Mouse (Mus musculus): ENCODE results near the gene Tbk1.

DNA sequence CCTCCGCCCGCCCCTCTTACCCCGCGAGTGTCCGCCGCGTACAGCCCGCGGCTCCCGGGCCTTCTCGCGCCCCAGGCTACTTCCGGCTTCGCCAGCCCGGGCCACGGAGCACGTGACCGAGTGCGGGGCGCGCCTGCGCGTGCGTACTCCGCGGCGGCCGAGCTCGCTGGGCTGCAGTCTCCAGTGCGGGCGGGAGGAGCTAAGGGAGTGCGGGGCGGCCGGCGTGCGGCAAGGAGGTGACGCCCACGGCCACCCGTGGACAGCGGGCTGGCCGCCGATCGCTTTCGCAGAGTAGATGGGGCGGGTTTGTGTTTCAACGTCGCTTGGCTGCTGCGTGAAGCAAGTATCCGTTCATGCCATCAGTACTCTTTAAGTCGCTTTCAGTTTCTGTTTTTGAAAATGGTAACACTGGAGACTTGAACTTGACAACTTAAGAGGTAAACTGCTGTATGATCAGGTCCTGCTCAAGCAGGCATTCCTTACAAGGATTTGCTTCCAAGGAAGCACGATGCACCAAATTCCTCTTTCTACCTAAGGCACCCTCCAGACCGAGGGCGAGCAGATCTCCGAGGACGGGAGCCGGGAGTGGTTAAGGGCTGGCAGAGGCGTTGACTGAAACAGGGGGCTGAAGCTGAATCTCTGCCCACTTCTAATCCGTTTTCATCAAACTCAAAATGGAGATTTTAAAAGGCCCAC lies at the start of gene Tbk1:
- TF ChIP-seq CTCF (IDR thresholded peaks at IDR 0.05; ENCODE audit: low read depth): no peak
- TF ChIP-seq EP300 (IDR thresholded peaks at IDR 0.05; ENCODE audit: low read depth): no peak

Measured in liver, postnatal 0 days (tissue).